Mouse (Mus musculus) midbrain, postnatal 0 days (tissue): ENCODE measurements at regions not wholly inside any gene's neighbourhood (a gene's known extent, or its start where the extent isn't known, plus 50 kb on each side); places are given as distances from the start of the nearest gene placed in this dataset.

Experiments used
- ATAC-seq: fragments of 200-750 bp; cut with Nextera tagmentation; 2 replicates; pipeline ENCODE4 v1.8.0; 2017; ENCODE audit warnings: moderate number of reproducible peaks, mild to moderate bottlenecking, moderate TSS enrichment, moderate library complexity; ENCODE audit not compliant: low FRiP score
- DNase-seq: peaks from one replicate; pipeline ENCODE4 v3.0.0-alpha.2; 2015; ENCODE audit warnings: low spot score
- H3K27ac ChIP-seq: fragments of 300-500 bp; sonication (generic); 2 replicates; pipeline ENCODE4 v1.5.1; 2014; ENCODE audit warnings: low read depth, mild to moderate bottlenecking, low read length, mixed read lengths
- H3K27me3 ChIP-seq: fragments of 300-500 bp; sonication (generic); 2 replicates; pipeline ENCODE4 v1.6.1; 2014; ENCODE audit warnings: low read length, control low read depth, mixed read lengths; ENCODE audit not compliant: insufficient read depth
- H3K36me3 ChIP-seq: fragments of 300-500 bp; sonication (generic); 2 replicates; pipeline ENCODE4 v1.6.1; 2014; ENCODE audit warnings: low read length, control low read depth, mixed read lengths; ENCODE audit not compliant: insufficient read depth
- H3K4me1 ChIP-seq: fragments of 300-500 bp; sonication (generic); 2 replicates; pipeline ENCODE4 v1.6.1; 2014; ENCODE audit warnings: mild to moderate bottlenecking, control low read depth, antibody characterized with exemption, low read length, mixed read lengths; ENCODE audit not compliant: insufficient read depth
- H3K4me2 ChIP-seq: fragments of 300-500 bp; sonication (generic); 2 replicates; pipeline ENCODE4 v1.6.1; 2014; ENCODE audit warnings: low read depth, mild to moderate bottlenecking, low read length, mixed read lengths; ENCODE audit not compliant: poor library complexity, severe bottlenecking
- H3K4me3 ChIP-seq: fragments of 300-500 bp; sonication (generic); 2 replicates; pipeline ENCODE4 v1.5.1; 2014; ENCODE audit warnings: low read depth, mild to moderate bottlenecking, low read length, moderate library complexity
- H3K9ac ChIP-seq: fragments of 300-500 bp; sonication (generic); replicated peaks from 2 replicates; pipeline ENCODE4 v1.6.1; 2014; ENCODE audit warnings: mild to moderate bottlenecking, low read length, moderate library complexity, mixed read lengths; ENCODE audit not compliant: poor library complexity, severe bottlenecking
- H3K9me3 ChIP-seq: fragments of 300-500 bp; sonication (generic); 2 replicates; pipeline ENCODE4 v1.6.1; 2016; ENCODE audit warnings: low read length, control low read depth
- CTCF ChIP-seq: IDR thresholded peaks from 2 replicates; pipeline ENCODE4 v1.5.1; 2016; ENCODE audit warnings: antibody characterized with exemption, mild to moderate bottlenecking
- WGBS: fragments of 180-500 bp; shearing (Covaris S2); extraction: QIAGEN DNeasy Blood & Tissue Kit; methylation state at CpG from one replicate; pipeline ENCODE4 v1.1.7; 2014; 5-methylcytosine and 5-hydroxymethylcytosine counted together

DNA sequence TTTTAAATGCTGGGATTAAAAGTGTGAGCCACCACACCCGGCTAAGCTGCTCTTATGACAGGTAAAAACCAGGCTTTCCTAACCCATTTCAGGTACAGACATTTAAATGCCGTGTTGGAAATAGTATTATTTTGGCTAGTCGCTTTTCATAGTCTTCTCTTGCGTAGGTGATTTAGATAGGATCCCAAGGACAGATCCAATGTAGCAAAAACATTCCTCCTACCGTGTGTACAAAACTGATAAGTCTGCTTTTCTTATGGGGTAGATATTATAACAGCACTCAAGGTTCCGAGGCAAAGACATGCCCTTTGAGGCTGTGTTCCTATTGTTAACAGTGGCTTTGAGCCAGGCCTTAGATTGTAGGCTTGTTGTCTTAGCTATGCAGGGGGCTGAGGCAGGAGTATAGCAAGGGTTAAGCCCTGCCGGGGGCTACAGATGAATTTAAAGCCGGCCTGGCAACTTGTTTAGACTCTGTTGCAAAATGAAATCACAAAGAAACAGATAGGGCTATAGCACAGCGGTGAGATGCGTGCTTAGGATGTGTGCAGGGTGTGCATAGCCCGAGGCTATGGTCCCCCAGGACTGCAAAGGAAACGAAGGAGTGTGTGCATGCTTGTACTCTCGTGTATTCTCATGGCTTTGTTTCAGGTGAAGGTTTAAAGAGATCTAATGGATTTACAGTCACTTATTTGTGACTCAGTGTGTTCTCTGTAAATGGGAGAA is 57.7 kb upstream of the Commd8 start:
- no peaks in the 10 kb centered on the region for H3K9me3 ChIP-seq
- no peak for TF ChIP-seq CTCF
- no peaks in the 10 kb centered on the region for H3K4me1 ChIP-seq
- WGBS, result 67% methylated on average over 13 of the region's 13 CpGs
- DNase-seq (no peak), ATAC-seq (no peak)
- H3K27me3 ChIP-seq, result no peaks in the 10 kb centered on the region
- H3K36me3 ChIP-seq, result no peaks in the 10 kb centered on the region
- no peak overlapping the region for H3K4me3 ChIP-seq
- no peak overlapping the region for H3K4me2 ChIP-seq
- no peak overlapping the region for H3K9ac ChIP-seq
- no peak overlapping the region for H3K27ac ChIP-seq

DNA sequence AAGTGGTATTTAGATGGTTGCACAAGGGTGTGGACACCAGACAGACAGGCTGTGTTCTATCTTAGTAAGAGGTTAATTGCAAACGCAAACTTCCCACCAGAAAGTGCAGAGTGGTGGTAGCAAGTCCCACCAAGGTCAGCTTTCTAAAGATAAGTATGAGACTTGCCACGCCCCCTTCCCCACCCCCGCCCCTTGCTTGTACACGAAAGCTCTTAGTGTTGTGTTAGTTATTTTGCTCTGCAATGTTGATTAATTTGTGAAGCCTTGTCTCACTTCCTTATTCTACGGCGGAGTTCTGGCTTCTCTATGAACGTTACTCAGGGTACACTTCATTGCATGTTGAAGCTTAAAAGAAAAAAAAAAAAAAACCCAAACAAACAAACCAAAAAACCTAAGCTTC is 57.1 kb upstream of the Commd8 start:
- Histone ChIP-seq H3K4me3 (no peak overlapping the region), H3K9me3 (no peaks in the 10 kb centered on the region), H3K9ac (no peak overlapping the region), H3K4me2 (no peak overlapping the region), H3K4me1 (no peaks in the 10 kb centered on the region), H3K27ac (no peak overlapping the region), H3K27me3 (no peaks in the 10 kb centered on the region), H3K36me3 (no peaks in the 10 kb centered on the region)
- no peak for TF ChIP-seq CTCF
- no peak for DNase-seq
- ATAC-seq, result no peak
- 81% methylated on average over 7 of the region's 7 CpGs for WGBS

DNA sequence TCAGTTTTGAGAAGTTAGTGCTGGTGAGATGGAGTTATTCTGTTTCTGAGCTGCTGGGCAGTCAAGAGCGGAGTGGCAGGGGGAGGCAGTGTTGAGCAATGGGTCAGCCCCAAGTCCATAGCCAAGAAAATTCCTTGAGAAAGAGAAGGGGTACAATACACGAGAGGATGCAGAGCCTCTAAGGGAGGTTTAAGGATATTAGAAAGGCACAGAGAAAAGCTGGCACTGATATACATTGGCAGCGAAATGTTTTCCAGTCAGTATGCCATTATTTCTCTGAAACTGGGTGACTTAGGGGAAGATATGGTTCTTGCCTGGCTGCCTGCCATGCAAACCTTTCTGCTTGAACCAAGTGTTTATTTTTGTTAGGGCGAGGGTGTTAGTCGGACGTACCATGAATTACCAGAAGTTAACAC is 56.6 kb upstream of the Commd8 start:
- Histone ChIP-seq H3K4me1 (no peaks in the 10 kb centered on the region), H3K9ac (no peak overlapping the region), H3K9me3 (no peaks in the 10 kb centered on the region), H3K36me3 (no peaks in the 10 kb centered on the region), H3K27ac (no peak overlapping the region), H3K4me3 (no peak overlapping the region), H3K4me2 (no peak overlapping the region), H3K27me3 (no peaks in the 10 kb centered on the region)
- no peak for ATAC-seq
- 73% methylated on average over 6 of the region's 6 CpGs for WGBS
- no peak for DNase-seq
- no peak for TF ChIP-seq CTCF

DNA sequence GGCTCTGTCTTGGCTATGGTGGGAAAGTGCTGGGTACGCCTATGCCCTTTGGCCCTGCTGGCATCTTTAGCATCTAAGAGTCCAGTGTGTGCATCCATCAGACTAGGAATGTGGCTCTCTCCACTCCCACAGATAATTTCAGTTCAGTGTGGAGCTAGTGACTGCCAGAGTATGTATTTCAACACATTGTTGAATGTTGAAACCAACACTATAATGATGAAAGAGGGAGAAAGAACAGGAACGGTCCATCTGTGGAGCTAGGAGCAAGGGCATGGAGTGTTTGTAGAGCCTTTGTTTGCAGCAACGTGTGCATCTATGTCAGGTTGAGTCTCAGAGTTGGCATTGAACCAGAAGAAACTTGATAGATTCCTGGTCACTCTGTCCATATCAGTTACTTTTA is 54.9 kb upstream of the Commd8 start:
- no peak for ATAC-seq
- H3K4me2 ChIP-seq, result no peak overlapping the region
- no peak overlapping the region for H3K27ac ChIP-seq
- no peak for DNase-seq
- H3K9me3 ChIP-seq, result no peaks in the 10 kb centered on the region
- H3K9ac ChIP-seq, result no peak overlapping the region
- H3K36me3 ChIP-seq, result no peaks in the 10 kb centered on the region
- no peaks in the 10 kb centered on the region for H3K4me1 ChIP-seq
- 89% methylated on average over 3 of the region's 3 CpGs for WGBS
- no peaks in the 10 kb centered on the region for H3K27me3 ChIP-seq
- no peak overlapping the region for H3K4me3 ChIP-seq
- no peak for TF ChIP-seq CTCF

DNA sequence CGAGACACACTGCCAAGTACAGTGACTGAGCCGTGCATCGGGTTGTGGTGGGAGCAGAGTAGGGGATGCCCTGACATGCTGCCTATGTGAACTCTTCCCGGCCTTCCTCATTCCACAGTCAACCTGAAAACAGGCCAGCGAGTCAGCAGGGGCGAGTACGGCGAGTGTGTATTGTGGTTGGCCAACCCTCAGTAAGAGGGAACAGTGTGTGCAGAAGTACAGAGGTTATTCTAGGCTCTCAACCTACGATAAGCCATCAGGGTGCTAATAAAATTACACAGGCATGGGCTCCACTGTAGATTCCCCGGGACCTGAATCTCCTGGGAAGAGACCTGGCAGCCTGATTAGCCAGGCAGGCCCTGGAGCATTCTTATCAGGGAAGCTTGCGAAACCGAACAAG is 51.7 kb upstream of the Commd8 start:
- no peaks in the 10 kb centered on the region for H3K9me3 ChIP-seq
- no peaks in the 10 kb centered on the region for H3K27me3 ChIP-seq
- H3K4me3 ChIP-seq, result no peak overlapping the region
- ATAC-seq (no peak), DNase-seq (no peak)
- H3K36me3 ChIP-seq, result no peaks in the 10 kb centered on the region
- 93% methylated on average over 12 of the region's 12 CpGs for WGBS
- H3K4me1 ChIP-seq, result no peaks in the 10 kb centered on the region
- no peak overlapping the region for H3K9ac ChIP-seq
- no peak overlapping the region for H3K4me2 ChIP-seq
- no peak for TF ChIP-seq CTCF
- H3K27ac ChIP-seq, result no peak overlapping the region

DNA sequence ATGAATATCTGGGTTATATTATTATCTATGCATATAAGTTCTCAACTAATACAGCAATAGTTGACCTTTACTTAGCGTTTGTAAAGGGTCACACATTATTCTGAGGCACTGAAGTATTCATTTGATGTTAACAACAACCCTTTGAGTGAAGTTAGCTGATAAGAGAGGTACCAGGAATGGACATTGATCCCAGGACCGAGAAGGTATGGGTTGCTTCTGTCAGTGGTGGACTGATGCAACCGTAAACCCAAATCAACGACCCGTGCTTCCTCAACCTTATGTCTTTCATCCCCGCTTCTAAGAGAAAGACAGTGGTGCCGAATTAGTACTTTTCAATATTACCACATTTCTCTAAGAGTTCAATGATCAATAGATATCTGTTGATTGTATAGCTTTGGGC is 51.3 kb upstream of the Commd8 start:
- Histone ChIP-seq H3K9ac (no peak overlapping the region), H3K4me1 (no peaks in the 10 kb centered on the region), H3K27ac (no peak overlapping the region), H3K36me3 (no peaks in the 10 kb centered on the region), H3K9me3 (no peaks in the 10 kb centered on the region), H3K4me3 (no peak overlapping the region), H3K27me3 (no peaks in the 10 kb centered on the region), H3K4me2 (no peak overlapping the region)
- WGBS, result 96% methylated on average over 7 of the region's 7 CpGs
- DNase-seq (no peak), ATAC-seq (no peak)
- no peak for TF ChIP-seq CTCF
